Mouse (Mus musculus) gastrocnemius, postnatal 10 days (tissue): Measurements from ENCODE around the gene Mau2. TPM values are rescaled to one million over a fixed set of nuclear protein-coding genes. Genes with fewer than 3 reads are reported as not detected.
A peak's percentile ranks its signal among the peaks of the same experiment; 100 is the strongest.
"Not testable (repeated sequence)": the region's sequence is repeated elsewhere in the genome, so short reads cannot be mapped to it uniquely, and the experiment has no call there.

Source experiments
- DNase-seq: peaks from one replicate; pipeline ENCODE4 v3.0.0; 2021; ENCODE audit warnings: mixed read lengths
- long read RNA-seq, 2 experiments: library from polyadenylated mRNA; stranded (forward); transcript quantifications; one replicate each; pipeline ENCODE4 v2.0.0; 2021
- total RNA-seq, 2 experiments: library from RNA; stranded (reverse); gene quantifications; 2 replicates each; pipeline ENCODE4 v1.2.3; 2021

Gene Mau2
- 10 to 100 TPM; 27.8 to 30.9 TPM for total RNA-seq
- long read RNA-seq, experiment 1, full-length matches to known transcripts = 41 of 64 reads
- long read RNA-seq, experiment 1, partial matches to known transcripts = 2 of 64 reads
- long read RNA-seq, experiment 1, other reads (novel, unspliced or antisense) = 21 of 64 reads
- long read RNA-seq, experiment 2, full-length matches to known transcripts = 18 of 27 reads
- long read RNA-seq, experiment 2, partial matches to known transcripts = 3 of 27 reads
- long read RNA-seq, experiment 2, other reads (novel, unspliced or antisense) = 6 of 27 reads

GRCm38 (mm10) chr8:70042583-70043455, at the start of gene Mau2, which contains the start of gene Sugp1:
Gene Mau2, minus strand, starts transcription at chr8:70042734.
Gene Sugp1, plus strand, starts transcription at chr8:70042813.
- peak; percentile 97 for DNase-seq

- no peak for DNase-seq
Measured at GRCm38 (mm10) chr8:70089296-70089960, 46.9 kb upstream of the Mau2 start.

GRCm38 (mm10) chr8:70087836-70088650, 45.5 kb upstream of the Mau2 start:
- DNase-seq = peak; percentile 38

- DNase-seq = no peak
Measured at GRCm38 (mm10) chr8:70087237-70087636, 44.7 kb upstream of the Mau2 start.

GRCm38 (mm10) chr8:70086151-70086550, 43.6 kb upstream of the Mau2 start:
- no peak for DNase-seq

- DNase-seq = no peak
Measured at GRCm38 (mm10) chr8:70084191-70085065, 41.9 kb upstream of the Mau2 start.

- DNase-seq = peak; percentile 31
Measured at GRCm38 (mm10) chr8:70083285-70083684, 40.8 kb upstream of the Mau2 start, which contains the start of gene Hapln4. Gene Hapln4, plus strand, starts transcription at chr8:70083457.

- no peak for DNase-seq
Measured at GRCm38 (mm10) chr8:70081976-70082375, 39.4 kb upstream of the Mau2 start.

GRCm38 (mm10) chr8:70073682-70074081, 31.1 kb upstream of the Mau2 start:
- DNase-seq = no peak

GRCm38 (mm10) chr8:70073120-70073519, 30.6 kb upstream of the Mau2 start:
- no peak for DNase-seq

- DNase-seq = peak; percentile 33
Measured at GRCm38 (mm10) chr8:70072441-70073069, 30.0 kb upstream of the Mau2 start, which contains the start of gene Tm6sf2. Gene Tm6sf2, plus strand, starts transcription at chr8:70072924.

- DNase-seq = no peak
Measured at GRCm38 (mm10) chr8:70071836-70072440, 29.4 kb upstream of the Mau2 start.

GRCm38 (mm10) chr8:70057721-70058120, 15.2 kb upstream of the Mau2 start:
- DNase-seq = no peak

GRCm38 (mm10) chr8:70050434-70050833, 7.9 kb upstream of the Mau2 start:
- DNase-seq = not testable (repeated sequence)

GRCm38 (mm10) chr8:70049662-70050061, 7.1 kb upstream of the Mau2 start:
- no peak for DNase-seq

GRCm38 (mm10) chr8:70043996-70044395, 1.5 kb upstream of the Mau2 start:
- no peak for DNase-seq

GRCm38 (mm10) chr8:70041885-70042546, 518 bp downstream of the Mau2 start:
- no peak for DNase-seq

GRCm38 (mm10) chr8:70037994-70038393, 4.5 kb downstream of the Mau2 start:
- DNase-seq = no peak

- DNase-seq = no peak
Measured at GRCm38 (mm10) chr8:70030255-70030654, 12.3 kb downstream of the Mau2 start.
